Mouse (Mus musculus): ENCODE data around the gene Pdia6. TPM values are rescaled to one million over a fixed set of nuclear protein-coding genes. Genes with fewer than 3 reads are reported as not detected.

Pdia6 gene
- polyA plus RNA-seq, 1 experiment from 2014 or later, result 312 TPM

DNA sequence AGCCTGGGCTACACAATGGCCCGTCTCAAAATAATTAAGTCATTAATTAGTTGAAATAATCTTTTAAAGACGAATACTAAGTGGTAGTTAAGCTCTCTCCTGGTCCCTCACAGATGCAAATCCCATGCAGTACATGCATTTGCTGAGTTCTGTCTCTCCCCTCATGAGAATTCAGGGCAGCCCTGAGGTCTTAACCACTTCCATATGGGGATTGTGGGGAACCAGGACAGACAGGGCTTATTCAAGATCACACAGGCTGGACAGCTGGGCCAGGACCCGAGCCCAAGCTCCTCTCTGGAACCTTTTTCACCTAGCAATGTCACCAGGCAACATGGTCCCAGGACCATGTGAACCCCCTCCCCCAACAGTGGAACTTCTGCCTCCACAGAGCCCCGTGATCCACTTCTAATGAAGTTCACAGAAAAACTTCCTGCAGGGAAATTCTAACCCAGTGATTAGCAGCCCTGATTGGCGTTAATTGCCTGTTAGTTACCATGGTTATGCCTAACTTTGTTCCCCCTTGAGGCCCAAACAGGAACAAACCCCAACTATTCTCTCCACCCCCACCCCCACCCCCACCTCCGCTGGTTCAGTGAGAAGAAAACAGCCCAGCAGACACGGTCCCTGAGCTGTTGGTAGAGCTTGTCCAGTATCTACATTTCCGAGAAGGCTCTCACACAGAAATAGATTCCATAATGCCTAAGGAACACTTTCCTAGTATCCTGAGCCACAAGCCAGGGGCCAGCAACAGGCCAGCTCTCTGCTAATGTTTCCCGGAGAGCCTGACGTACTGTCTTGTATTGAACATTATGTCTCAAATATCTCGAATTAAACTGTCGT is 27.5 kb upstream of the Pdia6 start:
- WGBS (ENCODE audit: insufficient replicate concordance), result 42% methylated on average over 12 of the region's 12 CpGs
- Histone ChIP-seq H3K36me3 (no peaks in the 10 kb centered on the region), H3K4me1 (no peaks in the 10 kb centered on the region), H3K9ac (no peak overlapping the region), H3K27ac (no peak overlapping the region), H3K27me3 (replicated peaks) (no peaks in the 10 kb centered on the region), H3K4me3 (no peak overlapping the region), H3K4me2 (no peak overlapping the region), H3K9me3 (replicated peaks) (no peaks in the 10 kb centered on the region)
- ATAC-seq, result no peak

DNA sequence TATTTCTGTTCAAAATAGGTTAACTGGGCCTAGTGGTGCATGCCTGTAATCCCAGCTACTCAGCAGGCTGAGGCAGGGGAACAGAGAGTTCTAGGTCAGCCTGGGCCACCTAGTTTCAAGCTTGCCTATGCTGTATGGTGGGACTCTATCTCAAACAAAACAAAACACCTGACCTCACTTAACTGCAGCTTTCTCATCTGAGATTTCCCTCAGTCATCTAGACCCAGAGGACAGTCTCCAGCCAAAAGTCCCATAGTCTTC is 27.0 kb upstream of the Pdia6 start:
- no peak for ATAC-seq
- Histone ChIP-seq H3K27me3 (replicated peaks) (no peaks in the 10 kb centered on the region), H3K4me1 (no peaks in the 10 kb centered on the region), H3K36me3 (no peaks in the 10 kb centered on the region), H3K9ac (no peak overlapping the region), H3K9me3 (replicated peaks) (no peaks in the 10 kb centered on the region), H3K4me2 (no peak overlapping the region), H3K4me3 (no peak overlapping the region), H3K27ac (no peak overlapping the region)

DNA sequence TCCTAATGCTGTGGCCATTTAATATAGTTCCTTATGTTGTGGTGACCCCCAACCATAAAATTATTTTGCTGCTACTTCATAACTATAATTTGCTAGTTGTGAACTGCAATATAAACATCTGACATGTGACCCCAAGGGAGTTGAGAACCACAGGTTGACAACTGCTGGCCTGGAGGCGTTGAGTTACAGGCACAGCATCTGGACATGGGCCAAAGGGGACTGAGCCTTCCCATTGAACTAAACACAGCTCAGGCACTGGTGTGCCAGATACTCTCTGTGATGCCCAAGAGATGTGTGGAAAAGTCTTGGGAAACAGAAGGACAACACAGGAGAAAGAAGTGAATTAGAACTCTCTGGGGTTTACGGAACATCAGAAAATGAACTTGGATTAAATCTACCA is 25.3 kb upstream of the Pdia6 start:
- no peaks in the 10 kb centered on the region for H3K36me3 ChIP-seq
- WGBS (ENCODE audit: insufficient replicate concordance), result 74% methylated on average over 2 of the region's 2 CpGs
- H3K9ac ChIP-seq, result no peak overlapping the region
- no peak for ATAC-seq
- no peak overlapping the region for H3K4me3 ChIP-seq
- H3K4me1 ChIP-seq, result no peaks in the 10 kb centered on the region
- no peak overlapping the region for H3K27ac ChIP-seq
- H3K9me3 ChIP-seq (replicated peaks), result no peaks in the 10 kb centered on the region
- H3K27me3 ChIP-seq (replicated peaks), result no peaks in the 10 kb centered on the region
- no peak overlapping the region for H3K4me2 ChIP-seq

DNA sequence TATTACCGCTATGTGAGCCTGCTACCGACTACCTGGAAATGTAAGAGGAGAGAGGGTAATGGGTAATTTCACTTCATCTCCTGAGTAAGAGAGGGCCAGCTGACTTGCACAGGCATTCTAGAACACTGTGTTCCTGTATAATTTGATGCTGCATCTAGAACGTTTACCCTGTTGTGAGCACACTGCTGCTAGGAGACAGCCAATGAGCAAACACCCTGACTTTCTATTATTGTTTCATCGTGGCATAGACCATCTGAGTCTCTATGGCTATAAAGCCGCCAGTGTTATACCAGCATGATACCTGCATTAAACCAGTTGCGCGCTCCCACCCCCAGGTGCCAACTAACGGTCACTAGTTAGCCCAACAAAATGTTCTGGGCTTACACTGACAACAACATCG is 24.7 kb upstream of the Pdia6 start:
- Histone ChIP-seq H3K27me3 (replicated peaks) (no peaks in the 10 kb centered on the region), H3K36me3 (no peaks in the 10 kb centered on the region), H3K4me3 (no peak overlapping the region), H3K4me1 (no peaks in the 10 kb centered on the region), H3K9ac (no peak overlapping the region), H3K4me2 (no peak overlapping the region), H3K27ac (no peak overlapping the region), H3K9me3 (replicated peaks) (no peaks in the 10 kb centered on the region)
- 78% methylated on average over 9 of the region's 9 CpGs for WGBS (ENCODE audit: insufficient replicate concordance)
- ATAC-seq, result no peak

DNA sequence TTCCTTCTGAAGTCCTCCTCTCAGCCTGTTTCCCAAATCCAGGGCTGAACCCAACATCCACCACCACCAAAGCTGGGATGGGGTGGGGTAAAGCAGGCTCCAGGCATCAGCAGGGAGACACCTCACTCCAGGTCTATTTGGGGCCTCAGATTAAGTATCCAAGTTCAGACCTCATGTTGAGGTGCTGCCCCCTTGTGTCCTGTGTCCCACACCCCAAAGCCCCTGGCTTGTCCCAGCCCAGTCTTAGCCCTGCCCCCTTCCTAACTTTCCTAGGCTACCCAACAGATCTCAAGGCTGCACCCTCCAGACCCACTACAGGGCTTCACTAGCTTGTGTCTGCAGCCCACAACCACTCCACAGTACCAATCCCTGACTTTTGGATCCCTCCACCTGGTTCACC is 24.3 kb upstream of the Pdia6 start:
- no peak overlapping the region for H3K9ac ChIP-seq
- H3K4me2 ChIP-seq, result no peak overlapping the region
- ATAC-seq, result no peak

DNA sequence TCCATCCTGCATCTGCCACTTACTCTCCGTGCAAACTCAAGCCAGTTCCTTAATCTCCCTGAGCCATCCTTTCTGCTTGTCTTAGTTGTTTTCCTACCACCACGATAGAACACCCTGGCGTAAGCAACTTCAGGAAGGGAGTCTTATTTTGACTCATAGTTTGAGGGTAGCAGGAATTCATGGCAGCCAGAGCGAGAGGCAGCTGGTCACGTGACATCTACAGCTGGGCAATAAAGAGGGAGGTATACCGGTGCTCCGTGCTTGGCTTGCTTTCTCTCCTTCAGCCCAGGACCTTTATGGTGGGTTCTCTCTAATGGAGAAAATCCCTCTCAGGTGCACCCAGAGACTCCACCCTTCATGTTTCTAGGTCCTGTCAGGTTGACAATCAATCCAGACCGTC is 15.4 kb upstream of the Pdia6 start:
- no peak overlapping the region for H3K4me3 ChIP-seq
- no peak overlapping the region for H3K4me2 ChIP-seq
- H3K9me3 ChIP-seq (replicated peaks), result no peaks in the 10 kb centered on the region
- no peak overlapping the region for H3K9ac ChIP-seq
- no peak overlapping the region for H3K27ac ChIP-seq
- 65% methylated on average over 8 of the region's 8 CpGs for WGBS (ENCODE audit: insufficient replicate concordance)
- no peaks in the 10 kb centered on the region for H3K36me3 ChIP-seq
- peaks cover 33% of the 10 kb centered on the region for H3K27me3 ChIP-seq (replicated peaks)
- H3K4me1 ChIP-seq, result no peaks in the 10 kb centered on the region
- ATAC-seq, result no peak

More for the DNA sequence above, 24.3 kb upstream of the Pdia6 start:
- no peak overlapping the region for H3K4me3 ChIP-seq
- H3K9me3 ChIP-seq (replicated peaks), result no peaks in the 10 kb centered on the region
- H3K27me3 ChIP-seq (replicated peaks), result no peaks in the 10 kb centered on the region
- H3K36me3 ChIP-seq, result no peaks in the 10 kb centered on the region
- no peak overlapping the region for H3K27ac ChIP-seq
- no peaks in the 10 kb centered on the region for H3K4me1 ChIP-seq

DNA sequence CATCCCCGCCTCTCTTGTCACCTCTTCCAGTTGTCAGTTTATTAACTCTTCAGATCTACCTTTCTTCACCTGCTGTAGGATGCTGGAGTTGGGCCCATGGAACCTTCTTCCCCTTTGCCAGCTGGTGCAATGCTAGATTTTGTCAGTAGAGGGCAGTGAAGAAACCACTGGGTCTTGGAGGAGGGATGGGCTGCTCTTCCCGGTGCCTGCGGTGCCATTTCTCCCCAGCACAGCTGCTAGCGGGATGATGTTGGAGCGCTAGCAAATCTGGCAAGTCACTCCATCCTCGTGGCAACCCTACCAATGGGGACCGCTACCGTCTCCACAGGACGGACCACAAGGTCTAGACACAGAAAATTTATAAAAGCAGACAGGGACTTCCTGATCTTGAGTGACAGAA is 13.3 kb upstream of the Pdia6 start:
- H3K4me2 ChIP-seq, result peak overlapping the region; percentile 15; the same call in 1 of the 2 replicates
- H3K27me3 ChIP-seq (replicated peaks), result peaks cover 33% of the 10 kb centered on the region
- no peak overlapping the region for H3K9ac ChIP-seq
- no peaks in the 10 kb centered on the region for H3K36me3 ChIP-seq
- WGBS (ENCODE audit: insufficient replicate concordance), result 8% methylated on average over 9 of the region's 9 CpGs
- no peak for ATAC-seq
- H3K4me3 ChIP-seq, result no peak overlapping the region
- H3K9me3 ChIP-seq (replicated peaks), result no peaks in the 10 kb centered on the region
- no peak overlapping the region for H3K27ac ChIP-seq
- no peaks in the 10 kb centered on the region for H3K4me1 ChIP-seq

DNA sequence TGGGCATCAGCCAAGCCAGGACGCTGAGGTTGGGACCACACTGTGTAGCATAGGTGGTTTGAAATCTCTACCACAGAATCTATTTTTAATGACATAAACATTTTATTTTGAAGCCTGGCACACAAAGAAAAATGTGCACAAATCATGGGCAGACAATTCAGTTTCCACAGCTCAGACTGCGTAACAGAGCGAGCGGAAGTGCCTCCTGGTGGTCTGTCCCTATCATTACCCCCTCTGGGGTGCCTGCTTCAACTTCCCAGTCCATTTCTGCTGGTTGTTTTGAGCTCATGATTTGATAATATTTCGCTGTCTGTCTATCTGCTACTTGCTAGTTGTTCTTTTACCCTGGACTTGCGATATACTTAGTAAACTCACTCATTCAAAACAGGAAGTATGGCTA is 10.7 kb upstream of the Pdia6 start:
- no peak overlapping the region for H3K4me2 ChIP-seq
- ATAC-seq, result no peak
- H3K4me3 ChIP-seq, result no peak overlapping the region
- H3K9ac ChIP-seq, result no peak overlapping the region
- no peaks in the 10 kb centered on the region for H3K36me3 ChIP-seq
- H3K27me3 ChIP-seq (replicated peaks), result peaks cover 33% of the 10 kb centered on the region
- no peaks in the 10 kb centered on the region for H3K4me1 ChIP-seq
- 68% methylated on average over 6 of the region's 6 CpGs for WGBS (ENCODE audit: insufficient replicate concordance)
- no peaks in the 10 kb centered on the region for H3K9me3 ChIP-seq (replicated peaks)
- H3K27ac ChIP-seq, result no peak overlapping the region

DNA sequence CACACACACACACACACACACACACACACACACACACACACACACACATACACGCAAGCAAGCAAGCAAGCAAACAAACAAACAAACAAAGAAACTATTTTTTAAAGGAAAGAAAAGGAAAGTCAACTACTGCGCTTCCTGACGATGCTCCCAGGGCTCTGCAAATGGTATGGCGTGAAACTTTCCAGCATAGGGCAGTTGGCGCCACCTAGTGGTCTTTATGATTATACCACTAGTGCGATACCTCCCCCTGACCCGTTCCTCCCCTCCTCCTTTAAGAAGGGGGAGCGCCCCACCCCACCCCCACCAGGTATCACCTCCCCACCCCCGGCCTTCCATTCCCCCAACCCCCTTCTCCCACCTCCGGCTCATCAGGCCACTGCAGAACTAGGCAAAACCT is 9.4 kb upstream of the Pdia6 start:
- WGBS (ENCODE audit: insufficient replicate concordance), result 5% methylated on average over 10 of the region's 10 CpGs
- no peaks in the 10 kb centered on the region for H3K36me3 ChIP-seq
- no peak for ATAC-seq
- no peak overlapping the region for H3K4me2 ChIP-seq
- H3K9me3 ChIP-seq (replicated peaks), result no peaks in the 10 kb centered on the region
- H3K4me1 ChIP-seq, result no peaks in the 10 kb centered on the region
- no peak overlapping the region for H3K4me3 ChIP-seq
- no peak overlapping the region for H3K27ac ChIP-seq
- H3K27me3 ChIP-seq (replicated peaks), result peaks cover 33% of the 10 kb centered on the region
- H3K9ac ChIP-seq, result no peak overlapping the region

DNA sequence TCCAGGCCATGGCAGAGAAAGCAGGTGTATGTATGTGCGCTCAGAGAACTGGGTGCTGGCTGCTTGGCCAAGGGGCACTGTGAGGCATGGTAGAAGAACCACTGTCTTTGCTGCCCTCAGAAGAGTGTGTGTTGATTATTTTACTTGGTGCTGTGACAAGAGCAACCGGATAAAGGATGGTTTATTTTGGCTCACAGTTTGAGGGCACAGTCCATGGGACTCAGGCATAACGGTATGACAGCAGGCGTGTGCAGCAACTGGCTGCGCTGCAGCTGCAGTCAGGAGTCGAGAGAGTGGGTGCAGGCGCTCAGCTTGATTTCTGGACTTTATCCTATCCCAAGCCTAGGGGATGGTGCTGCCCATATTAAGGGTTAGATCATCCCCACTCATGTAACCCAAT is 7.9 kb upstream of the Pdia6 start:
- 76% methylated on average over 7 of the region's 7 CpGs for WGBS (ENCODE audit: insufficient replicate concordance)
- Histone ChIP-seq H3K4me2 (no peak overlapping the region), H3K27me3 (replicated peaks) (peaks cover 22% of the 10 kb centered on the region), H3K27ac (no peak overlapping the region), H3K9me3 (replicated peaks) (no peaks in the 10 kb centered on the region), H3K9ac (no peak overlapping the region), H3K4me3 (no peak overlapping the region), H3K36me3 (no peaks in the 10 kb centered on the region), H3K4me1 (no peaks in the 10 kb centered on the region)
- no peak for ATAC-seq

DNA sequence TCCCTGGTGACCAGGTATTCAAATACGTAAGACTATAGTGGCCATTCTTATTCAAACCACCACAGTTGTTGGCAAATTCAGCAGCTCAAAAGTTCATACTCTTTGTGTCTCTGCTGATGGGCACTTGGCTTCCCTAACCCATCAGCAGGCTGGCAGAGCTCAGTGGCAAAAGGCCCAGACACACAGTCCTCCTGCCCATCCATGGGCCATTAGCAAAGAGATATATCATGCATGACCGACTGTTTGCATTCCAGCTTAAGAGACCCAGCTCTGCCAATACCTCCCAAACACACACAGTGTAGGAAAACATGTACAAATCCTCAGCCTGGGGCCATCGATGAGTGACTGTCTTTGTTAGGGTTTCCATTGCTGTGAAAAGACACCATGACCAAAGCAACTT is 5.3 kb upstream of the Pdia6 start:
- no peak overlapping the region for H3K4me2 ChIP-seq
- H3K27ac ChIP-seq, result no peak overlapping the region
- no peaks in the 10 kb centered on the region for H3K9me3 ChIP-seq (replicated peaks)
- WGBS (ENCODE audit: insufficient replicate concordance), result 74% methylated on average over 3 of the region's 3 CpGs
- H3K9ac ChIP-seq, result no peak overlapping the region
- peaks cover 6% of the 10 kb centered on the region for H3K4me1 ChIP-seq
- H3K4me3 ChIP-seq, result no peak overlapping the region
- ATAC-seq, result no peak
- H3K27me3 ChIP-seq (replicated peaks), result 0 out of 2 replicates have a peak, but pooled peaks cover 5% of the 10 kb centered on the region
- H3K36me3 ChIP-seq, result no peaks in the 10 kb centered on the region

DNA sequence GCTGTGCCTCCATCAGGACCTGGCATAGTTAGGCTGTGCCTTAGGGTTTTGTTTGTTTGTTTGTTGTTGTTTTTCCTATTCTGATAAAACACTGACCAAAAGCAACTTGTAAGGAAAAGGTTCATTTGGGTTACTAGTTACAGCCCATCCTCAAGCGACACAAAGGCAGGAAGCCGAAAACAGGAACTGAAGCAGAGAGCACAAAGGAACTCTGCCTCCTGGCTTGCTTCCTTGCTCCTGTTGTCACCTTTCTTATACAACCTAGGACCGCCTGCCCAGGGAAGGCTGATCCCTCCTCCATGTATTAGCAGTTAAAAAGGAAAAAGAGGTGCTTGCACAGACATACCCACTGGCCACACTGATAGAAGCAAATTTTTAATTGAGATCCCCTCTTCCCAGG is 2.5 kb upstream of the Pdia6 start:
- no peak overlapping the region for H3K4me3 ChIP-seq
- no peak overlapping the region for H3K4me2 ChIP-seq
- H3K9me3 ChIP-seq (replicated peaks), result no peaks in the 10 kb centered on the region
- no peak overlapping the region for H3K27ac ChIP-seq
- H3K9ac ChIP-seq, result no peak overlapping the region
- no peak for ATAC-seq
- peaks cover 5% of the 10 kb centered on the region for H3K36me3 ChIP-seq
- H3K4me1 ChIP-seq, result peaks cover 25% of the 10 kb centered on the region
- 0 out of 2 replicates have a peak, but pooled peaks cover 5% of the 10 kb centered on the region for H3K27me3 ChIP-seq (replicated peaks)
- WGBS (ENCODE audit: insufficient replicate concordance), result 46% methylated on average over 3 of the region's 3 CpGs

DNA sequence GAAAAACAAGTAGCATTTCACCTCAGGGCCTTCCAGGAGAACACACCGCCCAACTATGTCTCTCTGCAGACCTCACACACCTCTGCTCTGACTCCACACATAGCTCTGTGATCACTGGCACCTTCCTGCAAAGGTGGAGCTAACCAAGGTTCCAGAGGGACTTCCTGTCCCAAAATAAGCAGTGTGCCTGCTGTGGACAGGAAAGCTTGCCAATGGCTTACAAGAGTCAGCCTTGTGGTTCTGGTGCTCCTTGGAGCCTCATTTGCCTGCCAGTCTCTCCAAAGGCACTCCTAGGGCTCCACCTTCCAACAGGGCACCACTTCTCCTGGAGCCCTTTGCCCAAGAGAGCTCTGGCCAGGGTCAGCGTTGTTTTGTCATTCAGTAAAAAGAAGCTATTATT is 1.5 kb upstream of the Pdia6 start:
- no peaks in the 10 kb centered on the region for H3K9me3 ChIP-seq (replicated peaks)
- H3K4me1 ChIP-seq, result peaks cover 31% of the 10 kb centered on the region
- H3K36me3 ChIP-seq, result peaks cover 10% of the 10 kb centered on the region
- ATAC-seq, result no peak
- no peak overlapping the region for H3K4me3 ChIP-seq
- H3K27ac ChIP-seq, result no peak overlapping the region
- H3K27me3 ChIP-seq (replicated peaks), result 0 out of 2 replicates have a peak, but pooled peaks cover 5% of the 10 kb centered on the region
- H3K9ac ChIP-seq, result no peak overlapping the region
- H3K4me2 ChIP-seq, result no peak overlapping the region
- WGBS (ENCODE audit: insufficient replicate concordance), result 74% methylated on average over 2 of the region's 2 CpGs

Data from liver, embryonic 12.5 days (tissue).